Mouse (Mus musculus) kidney, embryonic 14.5 days (tissue): ENCODE measurements at regions not wholly inside any gene's neighbourhood (a gene's known extent, or its start where the extent isn't known, plus 50 kb on each side); places are given as distances from the start of the nearest gene placed in this dataset.

Experiments
- ATAC-seq: fragments of 200-750 bp; cut with Nextera tagmentation; 2 replicates; pipeline ENCODE4 v1.8.0; 2017; ENCODE audit warnings: moderate number of reproducible peaks, mild to moderate bottlenecking, moderate TSS enrichment, moderate library complexity; ENCODE audit not compliant: low FRiP score, low TSS enrichment
- H3K27ac ChIP-seq: fragments of 300-500 bp; sonication (generic); 2 replicates; pipeline ENCODE4 v1.5.1; 2014; ENCODE audit warnings: low read depth, mild to moderate bottlenecking, low read length, moderate library complexity, mixed read lengths
- H3K27me3 ChIP-seq: fragments of 300-500 bp; sonication (generic); 2 replicates; pipeline ENCODE4 v1.6.1; 2014; ENCODE audit warnings: mild to moderate bottlenecking, low read length; ENCODE audit not compliant: control insufficient read depth, insufficient read depth
- H3K36me3 ChIP-seq: fragments of 300-500 bp; sonication (generic); 2 replicates; pipeline ENCODE4 v1.6.1; 2014; ENCODE audit warnings: low read length, mixed read lengths; ENCODE audit not compliant: control insufficient read depth, insufficient read depth
- H3K4me1 ChIP-seq: fragments of 300-500 bp; sonication (generic); 2 replicates; pipeline ENCODE4 v1.6.1; 2014; ENCODE audit warnings: low read length, mixed read lengths; ENCODE audit not compliant: control insufficient read depth, insufficient read depth
- H3K4me2 ChIP-seq: fragments of 300-500 bp; sonication (generic); replicated peaks from 2 replicates; pipeline ENCODE4 v1.6.1; 2014; ENCODE audit warnings: low read depth, mild to moderate bottlenecking, low read length
- H3K4me3 ChIP-seq: fragments of 300-500 bp; sonication (generic); 2 replicates; pipeline ENCODE4 v1.5.1; 2014; ENCODE audit warnings: mild to moderate bottlenecking, low read length
- H3K9ac ChIP-seq: fragments of 300-500 bp; sonication (generic); 2 replicates; pipeline ENCODE4 v1.6.1; 2014; ENCODE audit warnings: low read depth, mild to moderate bottlenecking, low read length, moderate library complexity
- H3K9me3 ChIP-seq: fragments of 300-500 bp; sonication (generic); 2 replicates; pipeline ENCODE4 v1.6.1; 2016; ENCODE audit warnings: low read length; ENCODE audit not compliant: control insufficient read depth
- WGBS: fragments of 180-500 bp; shearing (Covaris S2); extraction: QIAGEN DNeasy Blood & Tissue Kit; methylation state at CpG from one replicate; pipeline ENCODE4 v1.1.7; 2014; 5-methylcytosine and 5-hydroxymethylcytosine counted together

DNA sequence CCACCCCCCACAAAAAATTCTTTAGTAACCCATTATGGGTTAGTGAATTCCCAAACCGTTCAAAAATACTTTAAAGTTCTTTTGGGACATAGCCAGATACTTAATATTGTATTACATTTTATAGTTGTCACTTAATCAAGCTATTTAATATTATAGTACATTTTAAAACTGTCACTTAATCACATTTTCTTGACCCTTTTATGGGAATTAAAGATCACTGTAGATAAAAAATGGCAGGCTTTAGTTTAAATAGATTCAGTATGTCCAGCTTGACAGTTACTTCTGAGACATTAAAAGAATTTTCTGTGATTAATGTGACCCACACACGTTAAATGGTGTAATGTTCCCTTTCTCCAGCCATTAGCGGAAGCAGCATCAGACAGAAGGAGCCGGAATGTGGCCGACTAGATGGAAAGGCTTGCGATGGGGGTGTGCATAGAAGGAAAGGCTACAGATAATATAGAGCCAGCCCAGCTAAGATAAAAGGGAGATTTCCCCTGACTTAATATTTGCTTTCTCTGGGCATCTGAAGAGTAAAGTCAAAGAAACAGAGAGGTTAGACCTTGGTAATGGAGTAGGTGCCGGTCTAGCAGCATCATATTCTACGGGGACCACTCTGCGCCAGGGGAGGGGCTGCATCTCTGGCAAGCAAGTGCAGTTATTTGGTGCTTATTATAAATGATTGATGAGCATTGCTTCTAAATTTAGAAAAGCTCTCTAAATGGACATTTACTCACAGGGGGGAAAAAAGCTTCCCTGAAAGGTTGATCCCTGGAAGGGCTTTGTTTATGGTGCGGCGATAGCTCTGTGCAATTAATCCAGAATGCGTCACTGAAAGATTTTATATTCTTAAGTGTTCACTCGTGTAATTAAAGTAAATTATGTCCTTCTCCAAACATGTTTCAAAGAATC lies 331.8 kb upstream of the Meis1 start:
- Histone ChIP-seq H3K4me3 (no peak overlapping the region), H3K36me3 (no peaks in the 10 kb centered on the region), H3K9ac (no peak overlapping the region), H3K4me2 (no peak overlapping the region; the same call in 1 of the 2 replicates), H3K9me3 (no peaks in the 10 kb centered on the region), H3K27me3 (no peaks in the 10 kb centered on the region), H3K4me1 (no peaks in the 10 kb centered on the region), H3K27ac (peak overlapping the region; percentile 2; the same call in 1 of the 2 replicates)
- 28% methylated on average over 13 of the region's 13 CpGs for WGBS
- ATAC-seq, result peak; percentile 71; the same call in 1 of the 2 replicates

DNA sequence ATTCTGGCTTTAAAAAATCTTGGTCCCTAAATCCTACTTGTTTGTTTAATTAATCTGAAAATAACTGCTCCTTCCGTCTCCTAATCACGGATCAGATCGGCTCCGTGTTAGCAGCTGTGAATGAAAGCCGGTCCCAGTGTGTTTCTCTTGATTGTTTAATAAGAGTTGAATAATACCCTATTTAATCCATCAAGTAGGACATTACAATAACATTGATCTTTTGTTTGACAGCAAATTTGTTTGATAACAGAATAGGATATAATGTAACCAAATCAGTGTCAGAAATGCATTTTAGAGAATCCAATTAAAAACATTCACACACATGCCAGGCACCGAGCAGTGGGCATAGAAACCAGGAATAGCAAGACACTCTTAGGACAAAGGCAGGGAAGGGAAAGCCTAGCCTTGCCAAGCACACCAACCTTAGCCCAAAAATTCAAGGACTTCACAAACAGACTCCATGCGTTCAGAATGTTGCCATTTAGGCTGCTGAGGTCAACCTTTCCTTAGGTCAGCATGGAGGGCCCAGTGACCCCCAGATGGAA lies 332.5 kb upstream of the Meis1 start:
- 43% methylated on average over 7 of the region's 7 CpGs for WGBS
- H3K27me3 ChIP-seq, result no peaks in the 10 kb centered on the region

DNA sequence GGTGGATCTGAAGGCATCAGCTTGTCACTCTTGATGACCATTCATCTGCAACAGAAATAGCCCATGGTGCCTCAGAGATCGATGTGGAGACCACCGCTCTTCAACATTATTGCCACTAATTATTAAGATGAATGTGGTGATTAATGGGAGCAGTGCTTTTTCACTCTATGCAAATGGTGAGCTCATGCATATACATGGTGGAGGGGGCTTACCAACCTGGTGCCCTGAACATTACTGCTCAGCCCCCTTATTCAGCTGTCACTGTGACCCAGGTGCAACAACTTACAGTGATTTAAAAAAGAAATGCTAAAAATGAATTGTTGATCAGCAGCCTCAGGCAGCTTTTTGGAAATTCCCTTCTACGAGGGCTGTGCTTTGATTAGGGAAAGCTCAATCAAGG lies 334.9 kb upstream of the Meis1 start:
- Histone ChIP-seq H3K36me3 (no peaks in the 10 kb centered on the region), H3K4me1 (no peaks in the 10 kb centered on the region; the same call in 1 of the 2 replicates), H3K27me3 (no peaks in the 10 kb centered on the region), H3K9ac (no peak overlapping the region), H3K9me3 (no peaks in the 10 kb centered on the region), H3K27ac (no peak overlapping the region), H3K4me3 (no peak overlapping the region), H3K4me2 (no peak overlapping the region)
- no peak for ATAC-seq
- WGBS, result 74% methylated on average over 3 of the region's 3 CpGs

More for the DNA sequence above, 332.5 kb upstream of the Meis1 start:
- no peaks in the 10 kb centered on the region for H3K9me3 ChIP-seq
- no peak for ATAC-seq
- H3K27ac ChIP-seq, result no peak overlapping the region; the same call in 1 of the 2 replicates
- H3K9ac ChIP-seq, result no peak overlapping the region
- no peak overlapping the region for H3K4me3 ChIP-seq
- H3K4me2 ChIP-seq, result no peak overlapping the region; the same call in 1 of the 2 replicates
- no peaks in the 10 kb centered on the region; the same call in 1 of the 2 replicates for H3K4me1 ChIP-seq
- H3K36me3 ChIP-seq, result no peaks in the 10 kb centered on the region

DNA sequence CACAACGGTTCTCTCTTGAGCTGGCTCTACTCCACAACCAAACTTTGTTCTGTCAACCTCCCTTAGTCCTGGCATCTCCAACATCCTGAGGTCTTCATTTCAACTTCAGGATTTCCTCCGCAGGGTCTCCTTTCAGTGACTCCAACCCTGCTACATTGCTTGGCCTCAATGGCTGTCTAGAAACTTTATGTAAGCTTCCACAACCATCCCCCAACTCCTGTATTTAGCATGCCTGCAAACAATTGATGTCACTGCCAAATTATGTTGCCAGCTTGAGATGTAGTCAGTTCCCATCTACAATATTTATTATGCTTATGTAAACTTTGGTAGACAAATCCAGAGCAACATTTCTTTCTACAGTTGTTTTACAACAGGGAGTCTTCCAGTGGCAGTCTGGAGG lies 336.4 kb upstream of the Meis1 start:
- Histone ChIP-seq H3K9me3 (no peaks in the 10 kb centered on the region), H3K27me3 (no peaks in the 10 kb centered on the region), H3K36me3 (no peaks in the 10 kb centered on the region), H3K9ac (no peak overlapping the region), H3K4me3 (no peak overlapping the region), H3K4me1 (no peaks in the 10 kb centered on the region; the same call in 1 of the 2 replicates), H3K4me2 (no peak overlapping the region), H3K27ac (no peak overlapping the region)
- 59% methylated on average over 2 of the region's 2 CpGs for WGBS
- ATAC-seq, result no peak

GRCm38 (mm10) chr11:19356151-19356550 lies 337.4 kb upstream of the Meis1 start:
- Histone ChIP-seq H3K4me2 (no peak overlapping the region), H3K4me3 (no peak overlapping the region), H3K4me1 (no peaks in the 10 kb centered on the region; the same call in 1 of the 2 replicates), H3K9ac (no peak overlapping the region), H3K27ac (no peak overlapping the region), H3K36me3 (no peaks in the 10 kb centered on the region), H3K9me3 (no peaks in the 10 kb centered on the region), H3K27me3 (no peaks in the 10 kb centered on the region)
- 22% methylated on average over 2 of the region's 2 CpGs for WGBS
- no peak for ATAC-seq

GRCm38 (mm10) chr11:19369152-19369551 lies 350.4 kb upstream of the Meis1 start:
- 57% methylated on average over 1 of the region's 1 CpGs for WGBS
- H3K4me2 ChIP-seq, result no peak overlapping the region
- H3K4me1 ChIP-seq, result no peaks in the 10 kb centered on the region
- no peak overlapping the region for H3K4me3 ChIP-seq
- H3K36me3 ChIP-seq, result no peaks in the 10 kb centered on the region
- H3K27me3 ChIP-seq, result no peaks in the 10 kb centered on the region
- no peaks in the 10 kb centered on the region for H3K9me3 ChIP-seq
- no peak overlapping the region for H3K9ac ChIP-seq
- H3K27ac ChIP-seq, result no peak overlapping the region
- 0 out of 2 replicates have a peak, but pooled peaks have one; percentile 60 for ATAC-seq

- H3K4me2 ChIP-seq, result no peak overlapping the region
- WGBS, result 79% methylated on average over 5 of the region's 5 CpGs
- H3K27ac ChIP-seq, result no peak overlapping the region
- no peaks in the 10 kb centered on the region for H3K27me3 ChIP-seq
- H3K4me3 ChIP-seq, result no peak overlapping the region
- H3K36me3 ChIP-seq, result no peaks in the 10 kb centered on the region
- no peak for ATAC-seq
- no peaks in the 10 kb centered on the region for H3K4me1 ChIP-seq
- H3K9me3 ChIP-seq, result no peaks in the 10 kb centered on the region
- no peak overlapping the region for H3K9ac ChIP-seq
These were observed 354.7 kb upstream of the Meis1 start for GRCm38 (mm10) chr11:19373476-19373875.

- Histone ChIP-seq H3K27ac (no peak overlapping the region), H3K27me3 (no peaks in the 10 kb centered on the region), H3K9me3 (no peaks in the 10 kb centered on the region), H3K4me3 (no peak overlapping the region), H3K4me1 (no peaks in the 10 kb centered on the region), H3K4me2 (no peak overlapping the region), H3K36me3 (no peaks in the 10 kb centered on the region), H3K9ac (no peak overlapping the region)
- 45% methylated on average over 2 of the region's 2 CpGs for WGBS
- no peak for ATAC-seq
These were observed 362.1 kb upstream of the Meis1 start for GRCm38 (mm10) chr11:19380935-19381334.

GRCm38 (mm10) chr11:19389136-19389535 lies 370.4 kb upstream of the Meis1 start:
- Histone ChIP-seq H3K36me3 (no peaks in the 10 kb centered on the region), H3K9me3 (no peaks in the 10 kb centered on the region), H3K27me3 (no peaks in the 10 kb centered on the region), H3K9ac (no peak overlapping the region), H3K4me3 (no peak overlapping the region), H3K27ac (no peak overlapping the region), H3K4me1 (no peaks in the 10 kb centered on the region), H3K4me2 (no peak overlapping the region)
- no peak for ATAC-seq
- 97% methylated on average over 6 of the region's 6 CpGs for WGBS
